Mouse (Mus musculus) embryonic facial prominence, embryonic 11.5 days (tissue): Measurements from ENCODE around the gene Grk5. TPM values are rescaled to one million over a fixed set of nuclear protein-coding genes. Genes with fewer than 3 reads are reported as not detected.

ENCODE experiments used
- ATAC-seq: fragments of 200-750 bp; cut with Nextera tagmentation; replicated peaks from 2 replicates; pipeline ENCODE4 v1.8.0; 2017; ENCODE audit warnings: low read depth; ENCODE audit not compliant: insufficient number of reproducible peaks, low FRiP score, low TSS enrichment
- DNase-seq: peaks from one replicate; pipeline ENCODE4 v3.0.0-alpha.2; 2015; ENCODE audit warnings: low spot score
- H3K27ac ChIP-seq: fragments of 300-500 bp; sonication (generic); replicated peaks from 2 replicates; pipeline ENCODE4 v1.5.1; 2014; ENCODE audit warnings: mild to moderate bottlenecking, low read depth, low read length, control low read depth
- H3K27me3 ChIP-seq: fragments of 300-500 bp; sonication (generic); 2 replicates; pipeline ENCODE4 v1.6.1; 2014; ENCODE audit warnings: mild to moderate bottlenecking, low read length, moderate library complexity, mixed read lengths; ENCODE audit not compliant: control insufficient read depth, insufficient read depth
- H3K36me3 ChIP-seq: fragments of 300-500 bp; sonication (generic); replicated peaks from 2 replicates; pipeline ENCODE4 v1.6.1; 2014; ENCODE audit warnings: low read depth, mild to moderate bottlenecking, low read length, moderate library complexity, mixed read lengths; ENCODE audit not compliant: control insufficient read depth, insufficient read depth
- H3K4me1 ChIP-seq: fragments of 300-500 bp; sonication (generic); 2 replicates; pipeline ENCODE4 v1.6.1; 2014; ENCODE audit warnings: low read length, mixed read lengths; ENCODE audit not compliant: control insufficient read depth, insufficient read depth
- H3K4me2 ChIP-seq: fragments of 300-500 bp; sonication (generic); 2 replicates; pipeline ENCODE4 v1.6.1; 2014; ENCODE audit warnings: low read depth, mild to moderate bottlenecking, control low read depth, low read length, moderate library complexity
- H3K4me3 ChIP-seq: fragments of 300-500 bp; sonication (generic); 2 replicates; pipeline ENCODE4 v1.5.1; 2014; ENCODE audit warnings: low read depth, low read length, control low read depth
- H3K9ac ChIP-seq: fragments of 300-500 bp; sonication (generic); replicated peaks from 2 replicates; pipeline ENCODE4 v1.6.1; 2014; ENCODE audit warnings: mild to moderate bottlenecking, control low read depth, low read length
- H3K9me3 ChIP-seq: fragments of 300-500 bp; sonication (generic); replicated peaks from 2 replicates; pipeline ENCODE4 v1.6.1; 2016; ENCODE audit warnings: mild to moderate bottlenecking, low read length, inconsistent platforms, mixed read lengths; ENCODE audit not compliant: control insufficient read depth
- WGBS: fragments of 180-500 bp; shearing (Covaris S2); extraction: QIAGEN DNeasy Blood & Tissue Kit; methylation state at CpG from one replicate; pipeline ENCODE4 v1.1.7; 2014; 5-methylcytosine and 5-hydroxymethylcytosine counted together
- polyA plus RNA-seq: library from polyadenylated mRNA; unstranded; fragments of >200 nt; fragmentation: Nextera tagmentation; extraction: Ambion mirVana; gene quantifications from 2 replicates; pipeline ENCODE4 v1.2.1, GENCODE M21; 2014

Grk5 gene
- polyA plus RNA-seq, 1 experiment from 2014 or later = 2.1 TPM

GRCm38 (mm10) chr19:61056783-61057410, 167.3 kb downstream of the Grk5 start:
- Histone ChIP-seq H3K4me1 (no peaks in the 10 kb centered on the region), H3K27me3 (no peaks in the 10 kb centered on the region), H3K9me3 (no peaks in the 10 kb centered on the region), H3K9ac (no peak overlapping the region), H3K4me3 (no peak overlapping the region), H3K27ac (no peak overlapping the region), H3K36me3 (no peaks in the 10 kb centered on the region), H3K4me2 (no peak overlapping the region)
- ATAC-seq (no peak), DNase-seq (no peak)
- 53% methylated on average over 5 of the region's 5 CpGs for WGBS

GRCm38 (mm10) chr19:61057581-61057980, 168.0 kb downstream of the Grk5 start:
- Histone ChIP-seq H3K4me3 (no peak overlapping the region), H3K4me1 (no peaks in the 10 kb centered on the region), H3K9me3 (no peaks in the 10 kb centered on the region), H3K36me3 (no peaks in the 10 kb centered on the region), H3K9ac (no peak overlapping the region), H3K27ac (no peak overlapping the region), H3K4me2 (no peak overlapping the region), H3K27me3 (no peaks in the 10 kb centered on the region)
- WGBS = 9% methylated on average over 3 of the region's 3 CpGs
- no peak for ATAC-seq
- peak; percentile 21 for DNase-seq

- DNase-seq (no peak), ATAC-seq (no peak)
- Histone ChIP-seq H3K36me3 (no peaks in the 10 kb centered on the region), H3K27ac (no peak overlapping the region), H3K9me3 (no peaks in the 10 kb centered on the region), H3K9ac (no peak overlapping the region), H3K4me1 (no peaks in the 10 kb centered on the region), H3K27me3 (no peaks in the 10 kb centered on the region), H3K4me2 (no peak overlapping the region), H3K4me3 (no peak overlapping the region)
- 97% methylated on average over 3 of the region's 3 CpGs for WGBS
These were observed 174.8 kb downstream of the Grk5 start for GRCm38 (mm10) chr19:61064386-61064785.

GRCm38 (mm10) chr19:61065011-61065410, 175.5 kb downstream of the Grk5 start:
- no peaks in the 10 kb centered on the region for H3K36me3 ChIP-seq
- 86% methylated on average over 1 of the region's 1 CpGs for WGBS
- H3K4me3 ChIP-seq = no peak overlapping the region
- H3K27ac ChIP-seq = no peak overlapping the region
- no peaks in the 10 kb centered on the region for H3K9me3 ChIP-seq
- H3K27me3 ChIP-seq = no peaks in the 10 kb centered on the region
- H3K4me2 ChIP-seq = no peak overlapping the region
- H3K9ac ChIP-seq = no peak overlapping the region
- no peaks in the 10 kb centered on the region for H3K4me1 ChIP-seq
- no peak for ATAC-seq
- DNase-seq = no peak

- no peak for ATAC-seq
- no peaks in the 10 kb centered on the region for H3K27me3 ChIP-seq
- 84% methylated on average over 3 of the region's 3 CpGs for WGBS
These were observed 189.1 kb downstream of the Grk5 start for GRCm38 (mm10) chr19:61078622-61079021.

GRCm38 (mm10) chr19:61080251-61080749, 190.8 kb downstream of the Grk5 start:
- H3K9me3 ChIP-seq = no peaks in the 10 kb centered on the region
- DNase-seq (no peak), ATAC-seq (no peak)
- no peaks in the 10 kb centered on the region for H3K36me3 ChIP-seq
- no peak overlapping the region for H3K4me3 ChIP-seq
- no peaks in the 10 kb centered on the region for H3K27me3 ChIP-seq
- H3K4me1 ChIP-seq = no peaks in the 10 kb centered on the region
- no peak overlapping the region for H3K9ac ChIP-seq
- WGBS = 91% methylated on average over 5 of the region's 5 CpGs
- H3K27ac ChIP-seq = no peak overlapping the region
- no peak overlapping the region for H3K4me2 ChIP-seq

More at GRCm38 (mm10) chr19:61078622-61079021, 189.1 kb downstream of the Grk5 start:
- Histone ChIP-seq H3K4me2 (no peak overlapping the region), H3K9ac (no peak overlapping the region), H3K4me1 (no peaks in the 10 kb centered on the region), H3K36me3 (no peaks in the 10 kb centered on the region), H3K9me3 (no peaks in the 10 kb centered on the region), H3K4me3 (no peak overlapping the region), H3K27ac (no peak overlapping the region)
- DNase-seq = no peak

- Histone ChIP-seq H3K36me3 (no peaks in the 10 kb centered on the region), H3K4me2 (no peak overlapping the region), H3K27me3 (no peaks in the 10 kb centered on the region), H3K27ac (no peak overlapping the region), H3K4me3 (no peak overlapping the region), H3K9me3 (no peaks in the 10 kb centered on the region), H3K4me1 (no peaks in the 10 kb centered on the region), H3K9ac (no peak overlapping the region)
- ATAC-seq (no peak), DNase-seq (no peak)
- 92% methylated on average over 8 of the region's 8 CpGs for WGBS
These were observed 193.5 kb downstream of the Grk5 start for GRCm38 (mm10) chr19:61083006-61083405.

GRCm38 (mm10) chr19:61084149-61084940, 194.8 kb downstream of the Grk5 start:
- no peak overlapping the region for H3K4me2 ChIP-seq
- ATAC-seq = peak; percentile 59; the same call in 1 of the 2 replicates

More at GRCm38 (mm10) chr19:61084149-61084940, 194.8 kb downstream of the Grk5 start:
- H3K36me3 ChIP-seq = no peaks in the 10 kb centered on the region
- H3K27me3 ChIP-seq = no peaks in the 10 kb centered on the region
- no peak overlapping the region for H3K4me3 ChIP-seq
- H3K9ac ChIP-seq = no peak overlapping the region
- WGBS = 51% methylated on average over 4 of the region's 4 CpGs
- H3K27ac ChIP-seq = no peak overlapping the region
- peak; percentile 88 for DNase-seq
- no peaks in the 10 kb centered on the region for H3K4me1 ChIP-seq
- H3K9me3 ChIP-seq = no peaks in the 10 kb centered on the region
